Comparison of ENCODE assay signal across 26 mouse cellular contexts in genomic region chr4:46123358-46123757, GRCm38 (mm10).
"Had no signal": no experiment of that assay in that cellular context is flagged by ENCODE, and none has a peak within 500 bp of the region (broad histone marks: within the 10 kb centered on the region; RNA-seq: fewer than 3 reads in every experiment).

No protein-coding gene starts in this region.

- ATAC-seq: hindbrain, embryonic 16.5 days; inflammation-experienced regulatory T-cells, adult 6 months; intestine, embryonic 15.5 days; intestine, postnatal 0 days had no signal

- H3K4me3 ChIP-seq: gastrocnemius, adult 2 months; heart, embryonic 10.5 days; heart, embryonic 12.5 days; hindbrain, embryonic 10.5 days; hindbrain, embryonic 12.5 days; intestine, embryonic 15.5 days; layer of hippocampus, adult 2 months; left cerebral cortex, adult 2 months; limb, embryonic 10.5 days; limb, embryonic 12.5 days; liver, embryonic 13.5 days; liver, embryonic 15.5 days had no signal

- H3K27ac ChIP-seq: heart, embryonic 10.5 days; hindbrain, embryonic 10.5 days; hindbrain, embryonic 12.5 days; hindbrain, embryonic 14.5 days; intestine, embryonic 15.5 days; layer of hippocampus, adult 2 months; left cerebral cortex, adult 2 months; limb, embryonic 10.5 days; limb, embryonic 12.5 days; liver, embryonic 13.5 days; liver, embryonic 15.5 days had no signal

- H3K27me3 ChIP-seq: heart, embryonic 12.5 days; hindbrain, embryonic 12.5 days; intestine, embryonic 15.5 days; limb, embryonic 12.5 days; liver, embryonic 13.5 days; liver, embryonic 15.5 days had no signal

- H3K9me3 ChIP-seq: heart, embryonic 10.5 days; heart, embryonic 12.5 days; hindbrain, embryonic 10.5 days; hindbrain, embryonic 12.5 days; intestine, embryonic 15.5 days; limb, embryonic 10.5 days; limb, embryonic 12.5 days; liver, embryonic 13.5 days; liver, embryonic 15.5 days had no signal

- H3K9ac ChIP-seq: heart, embryonic 12.5 days; hindbrain, embryonic 12.5 days; hindbrain, embryonic 14.5 days; intestine, embryonic 15.5 days; limb, embryonic 12.5 days; liver, embryonic 13.5 days; liver, embryonic 15.5 days had no signal

- DNase-seq: gastrocnemius, adult 2 months; gastrocnemius, postnatal 10 days; gastrocnemius, postnatal 25 days; heart, postnatal 10 days; heart, postnatal 4 days; kidney, adult 18-20 months; kidney, postnatal 10 days; kidney, postnatal 25 days; kidney, postnatal 4 days; liver; liver, embryonic 13.5 days had no signal

- H3K4me1 ChIP-seq: heart, embryonic 12.5 days; hindbrain, embryonic 10.5 days; hindbrain, embryonic 12.5 days; intestine, embryonic 15.5 days; limb, embryonic 10.5 days; limb, embryonic 12.5 days; liver, embryonic 13.5 days; liver, embryonic 15.5 days had no signal

- H3K4me2 ChIP-seq: heart, embryonic 12.5 days; hindbrain, embryonic 12.5 days; hindbrain, embryonic 14.5 days; intestine, embryonic 15.5 days; limb, embryonic 12.5 days; liver, embryonic 11.5 days; liver, embryonic 13.5 days; liver, embryonic 15.5 days had no signal
